Mouse (Mus musculus): Measurements from ENCODE around the gene Anxa3. TPM values are rescaled to one million over a fixed set of nuclear protein-coding genes. Genes with fewer than 3 reads are reported as not detected.

Gene Anxa3
- polyA plus RNA-seq, 1 experiment from 2014 or later, result 42.3 TPM

GRCm38 (mm10) chr5:96848386-96848785, 55.2 kb downstream of the Anxa3 start:
- WGBS, result 48% methylated on average over 3 of the region's 3 CpGs
- no peak for ATAC-seq (ENCODE audit: insufficient number of reproducible peaks, low FRiP score, low TSS enrichment, low read depth)
- Histone ChIP-seq H3K9me3 (replicated peaks) (no peaks in the 10 kb centered on the region), H3K4me1 (no peaks in the 10 kb centered on the region), H3K9ac (no peak overlapping the region), H3K4me3 (replicated peaks) (no peak overlapping the region), H3K4me2 (replicated peaks) (no peak overlapping the region), H3K36me3 (no peaks in the 10 kb centered on the region), H3K27ac (replicated peaks) (no peak overlapping the region), H3K27me3 (no peaks in the 10 kb centered on the region)

- WGBS, result 73% methylated on average over 3 of the region's 3 CpGs
- Histone ChIP-seq H3K4me1 (no peaks in the 10 kb centered on the region), H3K27ac (replicated peaks) (no peak overlapping the region), H3K4me3 (replicated peaks) (no peak overlapping the region), H3K9ac (no peak overlapping the region), H3K9me3 (replicated peaks) (no peaks in the 10 kb centered on the region), H3K36me3 (no peaks in the 10 kb centered on the region), H3K4me2 (replicated peaks) (no peak overlapping the region), H3K27me3 (no peaks in the 10 kb centered on the region)
- ATAC-seq (ENCODE audit: insufficient number of reproducible peaks, low FRiP score, low TSS enrichment, low read depth), result no peak
Observed at GRCm38 (mm10) chr5:96849232-96849631, 56.1 kb downstream of the Anxa3 start.

- Histone ChIP-seq H3K9ac (no peak overlapping the region), H3K4me2 (replicated peaks) (no peak overlapping the region), H3K27me3 (no peaks in the 10 kb centered on the region), H3K36me3 (no peaks in the 10 kb centered on the region), H3K4me1 (no peaks in the 10 kb centered on the region), H3K9me3 (replicated peaks) (no peaks in the 10 kb centered on the region), H3K4me3 (replicated peaks) (no peak overlapping the region), H3K27ac (replicated peaks) (no peak overlapping the region)
- 65% methylated on average over 3 of the region's 3 CpGs for WGBS
- ATAC-seq (ENCODE audit: insufficient number of reproducible peaks, low FRiP score, low TSS enrichment, low read depth), result no peak
Observed at GRCm38 (mm10) chr5:96853451-96853850, 60.3 kb downstream of the Anxa3 start.

GRCm38 (mm10) chr5:96854350-96854749, 61.2 kb downstream of the Anxa3 start:
- Histone ChIP-seq H3K9ac (no peak overlapping the region), H3K27ac (replicated peaks) (no peak overlapping the region), H3K4me2 (replicated peaks) (no peak overlapping the region), H3K4me3 (replicated peaks) (no peak overlapping the region), H3K36me3 (no peaks in the 10 kb centered on the region), H3K27me3 (no peaks in the 10 kb centered on the region), H3K9me3 (replicated peaks) (no peaks in the 10 kb centered on the region), H3K4me1 (no peaks in the 10 kb centered on the region)
- ATAC-seq (ENCODE audit: insufficient number of reproducible peaks, low FRiP score, low TSS enrichment, low read depth), result no peak
- WGBS, result 63% methylated on average over 3 of the region's 3 CpGs

- Histone ChIP-seq H3K36me3 (no peaks in the 10 kb centered on the region), H3K9me3 (replicated peaks) (no peaks in the 10 kb centered on the region), H3K4me3 (replicated peaks) (no peak overlapping the region), H3K4me2 (replicated peaks) (no peak overlapping the region), H3K4me1 (no peaks in the 10 kb centered on the region), H3K9ac (no peak overlapping the region), H3K27ac (replicated peaks) (no peak overlapping the region), H3K27me3 (no peaks in the 10 kb centered on the region)
- 90% methylated on average over 1 of the region's 1 CpGs for WGBS
- no peak for ATAC-seq (ENCODE audit: insufficient number of reproducible peaks, low FRiP score, low TSS enrichment, low read depth)
Observed at GRCm38 (mm10) chr5:96859938-96860337, 66.8 kb downstream of the Anxa3 start.

- Histone ChIP-seq H3K27me3 (no peaks in the 10 kb centered on the region), H3K9me3 (replicated peaks) (no peaks in the 10 kb centered on the region), H3K27ac (replicated peaks) (no peak overlapping the region), H3K9ac (no peak overlapping the region), H3K4me2 (replicated peaks) (no peak overlapping the region), H3K4me3 (replicated peaks) (no peak overlapping the region), H3K36me3 (no peaks in the 10 kb centered on the region), H3K4me1 (no peaks in the 10 kb centered on the region)
- ATAC-seq (ENCODE audit: insufficient number of reproducible peaks, low FRiP score, low TSS enrichment, low read depth), result no peak
- WGBS, result 83% methylated on average over 4 of the region's 4 CpGs
Observed at GRCm38 (mm10) chr5:96867171-96867570, 74.0 kb downstream of the Anxa3 start.

GRCm38 (mm10) chr5:96868893-96869292, 75.8 kb downstream of the Anxa3 start:
- Histone ChIP-seq H3K9me3 (replicated peaks) (no peaks in the 10 kb centered on the region), H3K27me3 (no peaks in the 10 kb centered on the region), H3K4me1 (no peaks in the 10 kb centered on the region), H3K36me3 (no peaks in the 10 kb centered on the region), H3K4me2 (replicated peaks) (no peak overlapping the region), H3K27ac (replicated peaks) (no peak overlapping the region), H3K9ac (no peak overlapping the region), H3K4me3 (replicated peaks) (no peak overlapping the region)
- no peak for ATAC-seq (ENCODE audit: insufficient number of reproducible peaks, low FRiP score, low TSS enrichment, low read depth)
- 59% methylated on average over 6 of the region's 6 CpGs for WGBS

- Histone ChIP-seq H3K4me3 (replicated peaks) (no peak overlapping the region), H3K36me3 (no peaks in the 10 kb centered on the region), H3K9me3 (replicated peaks) (no peaks in the 10 kb centered on the region), H3K4me2 (replicated peaks) (no peak overlapping the region), H3K9ac (no peak overlapping the region), H3K4me1 (no peaks in the 10 kb centered on the region), H3K27me3 (no peaks in the 10 kb centered on the region), H3K27ac (replicated peaks) (no peak overlapping the region)
- WGBS, result 71% methylated on average over 12 of the region's 12 CpGs
- ATAC-seq (ENCODE audit: insufficient number of reproducible peaks, low FRiP score, low TSS enrichment, low read depth), result no peak
Observed at GRCm38 (mm10) chr5:96870996-96871395, 77.9 kb downstream of the Anxa3 start.

GRCm38 (mm10) chr5:96878178-96878577, 85.0 kb downstream of the Anxa3 start:
- Histone ChIP-seq H3K36me3 (no peaks in the 10 kb centered on the region), H3K9me3 (replicated peaks) (0 out of 2 replicates have a peak, but pooled peaks cover 3% of the 10 kb centered on the region), H3K27ac (replicated peaks) (no peak overlapping the region), H3K4me2 (replicated peaks) (no peak overlapping the region), H3K9ac (no peak overlapping the region), H3K4me3 (replicated peaks) (no peak overlapping the region), H3K4me1 (no peaks in the 10 kb centered on the region), H3K27me3 (no peaks in the 10 kb centered on the region)
- 89% methylated on average over 1 of the region's 1 CpGs for WGBS
- ATAC-seq (ENCODE audit: insufficient number of reproducible peaks, low FRiP score, low TSS enrichment, low read depth), result no peak

- H3K4me3 ChIP-seq (replicated peaks), result no peak overlapping the region
- no peak for ATAC-seq (ENCODE audit: insufficient number of reproducible peaks, low FRiP score, low TSS enrichment, low read depth)
- 87% methylated on average over 11 of the region's 11 CpGs for WGBS
- H3K36me3 ChIP-seq, result no peaks in the 10 kb centered on the region
- no peak overlapping the region for H3K9ac ChIP-seq
- H3K27ac ChIP-seq (replicated peaks), result no peak overlapping the region
- 0 out of 2 replicates have a peak, but pooled peaks cover 3% of the 10 kb centered on the region for H3K9me3 ChIP-seq (replicated peaks)
- no peaks in the 10 kb centered on the region for H3K27me3 ChIP-seq
- H3K4me2 ChIP-seq (replicated peaks), result no peak overlapping the region
- no peaks in the 10 kb centered on the region for H3K4me1 ChIP-seq
Observed at GRCm38 (mm10) chr5:96878851-96879540, 85.9 kb downstream of the Anxa3 start.

GRCm38 (mm10) chr5:96880231-96880630, 87.1 kb downstream of the Anxa3 start:
- Histone ChIP-seq H3K27ac (replicated peaks) (no peak overlapping the region), H3K9me3 (replicated peaks) (0 out of 2 replicates have a peak, but pooled peaks cover 3% of the 10 kb centered on the region), H3K4me3 (replicated peaks) (no peak overlapping the region), H3K4me2 (replicated peaks) (no peak overlapping the region), H3K9ac (no peak overlapping the region), H3K36me3 (no peaks in the 10 kb centered on the region), H3K4me1 (no peaks in the 10 kb centered on the region), H3K27me3 (no peaks in the 10 kb centered on the region)
- ATAC-seq (ENCODE audit: insufficient number of reproducible peaks, low FRiP score, low TSS enrichment, low read depth), result no peak
- WGBS, result 37% methylated on average over 5 of the region's 5 CpGs

GRCm38 (mm10) chr5:96881118-96881517, 88.0 kb downstream of the Anxa3 start:
- H3K36me3 ChIP-seq, result no peaks in the 10 kb centered on the region
- no peak for ATAC-seq (ENCODE audit: insufficient number of reproducible peaks, low FRiP score, low TSS enrichment, low read depth)
- H3K27ac ChIP-seq (replicated peaks), result no peak overlapping the region
- H3K27me3 ChIP-seq, result no peaks in the 10 kb centered on the region
- no peak overlapping the region for H3K4me3 ChIP-seq (replicated peaks)
- H3K4me1 ChIP-seq, result no peaks in the 10 kb centered on the region
- H3K9me3 ChIP-seq (replicated peaks), result 0 out of 2 replicates have a peak, but pooled peaks cover 3% of the 10 kb centered on the region
- no peak overlapping the region for H3K9ac ChIP-seq
- WGBS, result 65% methylated on average over 3 of the region's 3 CpGs
- no peak overlapping the region for H3K4me2 ChIP-seq (replicated peaks)

Measured in embryonic facial prominence, embryonic 15.5 days (tissue).